Mouse (Mus musculus): ENCODE measurements around the gene Ncor2.

Gene Ncor2

GRCm38 (mm10) chr5:125124002-125124401, 55.0 kb downstream of the Ncor2 start:
- DNase-seq = no peak

- DNase-seq = no peak
These were observed 55.8 kb downstream of the Ncor2 start for GRCm38 (mm10) chr5:125123206-125123605.

GRCm38 (mm10) chr5:125122546-125122945, 56.5 kb downstream of the Ncor2 start:
- no peak for DNase-seq

- DNase-seq = peak in 1 of 2 experiments; percentile 58
These were observed 57.0 kb downstream of the Ncor2 start for GRCm38 (mm10) chr5:125122049-125122448.

- DNase-seq = no peak
These were observed 58.3 kb downstream of the Ncor2 start for GRCm38 (mm10) chr5:125120517-125121303.

GRCm38 (mm10) chr5:125117238-125117637, 61.8 kb downstream of the Ncor2 start:
- peak in 1 of 2 experiments; percentile 49 for DNase-seq

- DNase-seq = no peak
These were observed 66.0 kb downstream of the Ncor2 start for GRCm38 (mm10) chr5:125113029-125113428.

- DNase-seq = no peak
These were observed 66.4 kb downstream of the Ncor2 start for GRCm38 (mm10) chr5:125112588-125112987.

- DNase-seq = no peak
These were observed 67.9 kb downstream of the Ncor2 start for GRCm38 (mm10) chr5:125111137-125111536.

- DNase-seq = no peak
These were observed 68.3 kb downstream of the Ncor2 start for GRCm38 (mm10) chr5:125110722-125111121.

GRCm38 (mm10) chr5:125110196-125110595, 68.8 kb downstream of the Ncor2 start:
- DNase-seq = no peak

- DNase-seq = peak; percentile 69 to 78
These were observed 71.9 kb downstream of the Ncor2 start for GRCm38 (mm10) chr5:125107011-125107651.

GRCm38 (mm10) chr5:125106191-125106590, 72.8 kb downstream of the Ncor2 start:
- DNase-seq = peak; percentile 70 to 73

- no peak for DNase-seq
These were observed 74.2 kb downstream of the Ncor2 start for GRCm38 (mm10) chr5:125104841-125105240.

- no peak for DNase-seq
These were observed 75.6 kb downstream of the Ncor2 start for GRCm38 (mm10) chr5:125103396-125103795.

GRCm38 (mm10) chr5:125102907-125103306, 76.1 kb downstream of the Ncor2 start:
- DNase-seq = no peak

GRCm38 (mm10) chr5:125102352-125102751, 76.7 kb downstream of the Ncor2 start:
- DNase-seq = no peak

- no peak for DNase-seq
These were observed 79.2 kb downstream of the Ncor2 start for GRCm38 (mm10) chr5:125099785-125100350.

GRCm38 (mm10) chr5:125098692-125099091, 80.3 kb downstream of the Ncor2 start:
- peak in 1 of 2 experiments; percentile 39 for DNase-seq

- DNase-seq = no peak
These were observed 82.7 kb downstream of the Ncor2 start for GRCm38 (mm10) chr5:125096368-125096767.

- DNase-seq = no peak
These were observed 83.4 kb downstream of the Ncor2 start for GRCm38 (mm10) chr5:125095525-125096175.

- no peak for DNase-seq
These were observed 85.2 kb downstream of the Ncor2 start for GRCm38 (mm10) chr5:125093795-125094194.

GRCm38 (mm10) chr5:125088076-125088475, 90.9 kb downstream of the Ncor2 start:
- no peak for DNase-seq
